Mouse (Mus musculus): ENCODE data around the gene Mad2l1bp.

The Mad2l1bp gene

GRCm38 (mm10) chr17:46152847-46153782 is at the start of gene Mad2l1bp:
Mad2l1bp (minus strand) TSS chr17:46153553.
- peak; percentile 94 for DNase-seq (ENCODE audit: low spot score in 2 of 2)

DNA sequence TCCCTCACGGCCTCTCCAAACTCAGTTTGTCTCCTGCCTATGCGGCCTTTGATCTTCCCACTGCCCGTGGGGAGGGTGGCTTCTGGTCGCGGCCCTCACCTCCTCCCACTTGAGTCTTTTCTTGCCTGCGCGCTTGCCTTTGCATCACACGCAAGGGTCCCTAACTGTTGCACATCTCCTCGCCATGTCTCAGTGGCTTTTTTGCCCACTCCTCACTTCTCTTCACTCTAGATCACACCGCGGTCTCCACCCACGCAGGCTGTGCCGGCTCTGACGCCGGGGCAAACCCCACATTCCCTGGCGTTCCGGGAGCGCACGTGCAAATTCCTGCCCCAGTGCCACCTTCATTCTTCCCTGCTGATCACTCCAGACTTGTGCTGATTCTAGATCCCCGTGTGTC is 49.7 kb upstream of the Mad2l1bp start:
- DNase-seq (ENCODE audit: low spot score in 2 of 2), result no peak

- peak; percentile 92 for DNase-seq (ENCODE audit: low spot score in 2 of 2)
Observed at GRCm38 (mm10) chr17:46202421-46203071, 49.2 kb upstream of the Mad2l1bp start, which contains the start of the genes Polh and Xpo5. Polh (minus strand) TSS chr17:46202645. Xpo5 (plus strand) TSS chr17:46202782.

DNA sequence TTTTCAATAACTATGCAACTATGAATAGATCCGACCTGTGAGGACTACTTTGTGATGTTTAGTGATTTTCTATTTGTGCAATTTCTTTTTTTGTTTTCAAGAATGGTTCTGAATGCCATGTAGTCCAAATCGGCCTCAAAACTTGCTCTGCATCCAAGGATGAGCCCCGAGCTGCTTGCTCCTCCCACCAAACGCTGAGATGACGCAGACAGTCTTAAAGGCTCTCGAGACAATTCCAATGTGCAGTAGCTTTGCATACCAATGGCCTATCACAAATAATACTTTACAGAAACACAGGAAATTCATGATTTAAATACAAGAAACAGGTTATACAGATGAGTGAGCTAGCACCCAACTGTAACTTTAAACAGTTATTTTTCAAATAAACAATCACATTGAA is 47.8 kb upstream of the Mad2l1bp start:
- DNase-seq (ENCODE audit: low spot score in 2 of 2), result no peak

- DNase-seq (ENCODE audit: low spot score in 2 of 2), result no peak
Observed at GRCm38 (mm10) chr17:46188829-46189228, 35.5 kb upstream of the Mad2l1bp start.

DNA sequence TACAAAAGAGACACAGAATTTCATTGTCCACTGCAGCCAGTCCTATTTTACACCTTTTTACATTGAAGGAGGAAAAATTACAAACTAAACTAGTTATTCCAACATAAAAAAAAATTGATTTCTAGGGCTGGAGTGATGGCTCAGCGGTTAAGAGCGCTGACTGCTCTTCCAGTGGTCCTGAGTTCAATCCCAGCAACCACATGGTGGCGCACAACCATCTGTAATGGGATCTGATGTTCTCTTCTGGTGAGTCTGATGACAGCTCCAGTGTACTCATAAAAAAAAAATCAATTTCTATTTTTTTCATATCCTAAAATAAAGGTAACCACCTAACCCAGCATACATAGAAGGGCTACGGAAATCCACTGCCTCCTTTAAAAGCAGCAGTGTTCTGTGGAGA is 28.9 kb upstream of the Mad2l1bp start:
- no peak for DNase-seq (ENCODE audit: low spot score in 2 of 2)

GRCm38 (mm10) chr17:46170538-46170937 is 17.2 kb upstream of the Mad2l1bp start:
- DNase-seq (ENCODE audit: low spot score in 2 of 2), result no peak

- no peak for DNase-seq (ENCODE audit: low spot score in 2 of 2)
Observed at GRCm38 (mm10) chr17:46168768-46169167, 15.4 kb upstream of the Mad2l1bp start.

- DNase-seq (ENCODE audit: low spot score in 2 of 2), result no peak
Observed at GRCm38 (mm10) chr17:46168318-46168717, 15.0 kb upstream of the Mad2l1bp start.

- no peak for DNase-seq (ENCODE audit: low spot score in 2 of 2)
Observed at GRCm38 (mm10) chr17:46167014-46167413, 13.7 kb upstream of the Mad2l1bp start.

DNA sequence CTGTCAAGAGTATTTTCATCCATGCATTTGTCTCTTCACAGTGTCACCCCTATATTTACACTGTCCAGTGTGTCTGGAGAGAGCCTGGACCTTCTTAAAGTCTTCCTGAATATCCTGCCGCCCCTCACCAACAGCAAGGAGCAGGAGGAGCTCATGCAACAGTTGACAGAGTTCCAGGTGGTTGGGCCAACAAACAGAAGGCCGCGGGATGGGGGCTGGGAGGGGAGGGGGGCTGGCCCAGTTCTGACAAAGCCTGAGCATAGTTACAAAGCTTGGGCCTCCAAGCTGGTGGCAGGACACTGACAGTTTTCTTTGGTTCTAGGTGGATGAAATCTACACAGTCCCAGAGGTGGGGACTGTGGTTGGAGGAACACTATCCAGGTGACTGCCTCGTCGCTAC is 12.9 kb upstream of the Mad2l1bp start:
- no peak for DNase-seq (ENCODE audit: low spot score in 2 of 2)

GRCm38 (mm10) chr17:46165460-46165859 is 12.1 kb upstream of the Mad2l1bp start:
- DNase-seq (ENCODE audit: low spot score in 2 of 2), result no peak

DNA sequence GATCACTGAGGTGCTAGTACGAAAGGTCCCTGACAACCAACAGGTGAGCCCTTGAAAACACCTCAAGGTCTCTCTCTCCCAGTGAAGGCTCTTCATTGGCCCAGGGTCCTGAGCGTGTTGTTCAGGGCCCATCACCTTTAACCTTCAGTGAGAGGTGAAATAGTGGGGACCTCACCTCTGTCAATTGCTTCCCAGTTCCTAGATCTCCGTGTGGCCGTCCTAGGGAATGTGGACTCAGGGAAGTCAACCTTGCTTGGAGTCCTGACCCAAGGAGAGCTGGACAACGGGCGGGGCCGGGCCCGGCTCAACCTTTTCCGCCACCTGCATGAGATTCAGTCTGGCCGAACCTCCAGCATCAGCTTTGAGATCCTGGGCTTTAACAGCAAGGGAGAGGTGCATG is 11.4 kb upstream of the Mad2l1bp start:
- no peak for DNase-seq (ENCODE audit: low spot score in 2 of 2)

- DNase-seq (ENCODE audit: low spot score in 2 of 2), result no peak
Observed at GRCm38 (mm10) chr17:46164301-46164700, 10.9 kb upstream of the Mad2l1bp start.

DNA sequence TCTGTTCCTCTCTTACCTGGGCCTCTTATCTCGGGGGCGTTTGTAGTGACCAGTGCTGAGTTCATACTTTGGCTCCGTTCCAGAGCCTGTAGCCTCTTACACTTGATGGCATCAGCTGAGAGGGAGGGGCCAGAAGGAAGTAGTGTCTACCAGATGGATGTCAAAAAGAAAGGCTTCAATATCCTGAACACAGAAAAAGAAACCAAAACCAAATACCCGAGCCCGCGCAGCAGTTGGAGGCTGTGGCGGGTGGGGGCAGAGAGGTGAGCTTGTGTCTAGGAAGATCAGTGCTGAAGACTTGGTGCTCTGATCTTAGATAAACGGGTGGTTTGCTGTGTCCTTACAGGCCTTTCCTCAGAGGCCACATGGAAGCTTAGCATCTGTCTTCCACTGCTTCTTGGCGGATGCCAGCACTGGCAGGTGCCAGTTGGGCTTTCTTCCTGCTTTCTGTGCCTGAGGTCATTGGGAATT is 9.6 kb upstream of the Mad2l1bp start:
- peak; percentile 53 to 64 for DNase-seq (ENCODE audit: low spot score in 2 of 2)

DNA sequence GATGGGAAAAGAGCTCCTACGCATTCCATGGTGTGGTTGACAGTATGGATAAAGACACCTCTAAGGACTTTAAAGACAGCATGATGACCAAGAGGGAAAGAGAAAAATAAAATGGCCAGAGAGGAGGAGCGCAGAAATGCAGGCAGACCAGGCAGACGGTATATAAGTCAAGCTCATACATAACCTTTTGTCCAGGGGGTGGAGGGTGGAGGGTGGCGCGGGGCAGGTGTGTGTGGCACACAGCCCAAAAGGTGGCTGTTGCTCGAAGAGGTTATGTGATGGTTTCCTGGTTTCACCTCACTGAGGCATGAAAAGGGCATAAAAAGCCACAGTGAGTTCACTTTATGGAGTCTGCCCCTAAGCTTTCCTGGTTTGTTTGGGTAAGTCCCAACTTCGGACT is 9.2 kb upstream of the Mad2l1bp start:
- no peak for DNase-seq (ENCODE audit: low spot score in 2 of 2)

DNA sequence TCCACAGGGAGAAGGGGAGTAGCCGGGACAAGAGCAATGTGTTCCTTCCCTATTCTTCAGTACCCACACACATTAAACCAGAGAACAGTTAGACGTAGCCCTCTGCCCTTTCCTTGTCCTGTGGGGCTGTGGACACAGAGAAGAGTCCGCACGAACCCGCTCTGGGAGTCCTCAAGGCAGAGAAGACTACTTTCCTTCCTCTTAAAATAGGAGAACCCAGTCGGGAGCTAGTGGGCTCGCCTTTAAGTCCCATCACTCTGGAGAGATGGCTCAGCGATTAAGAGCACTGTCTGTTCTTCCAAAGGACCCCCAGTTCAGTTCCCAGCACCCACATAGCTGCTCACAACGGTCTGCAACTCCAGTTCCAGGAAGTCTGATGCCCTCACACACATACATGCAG is 8.4 kb upstream of the Mad2l1bp start:
- no peak for DNase-seq (ENCODE audit: low spot score in 2 of 2)

DNA sequence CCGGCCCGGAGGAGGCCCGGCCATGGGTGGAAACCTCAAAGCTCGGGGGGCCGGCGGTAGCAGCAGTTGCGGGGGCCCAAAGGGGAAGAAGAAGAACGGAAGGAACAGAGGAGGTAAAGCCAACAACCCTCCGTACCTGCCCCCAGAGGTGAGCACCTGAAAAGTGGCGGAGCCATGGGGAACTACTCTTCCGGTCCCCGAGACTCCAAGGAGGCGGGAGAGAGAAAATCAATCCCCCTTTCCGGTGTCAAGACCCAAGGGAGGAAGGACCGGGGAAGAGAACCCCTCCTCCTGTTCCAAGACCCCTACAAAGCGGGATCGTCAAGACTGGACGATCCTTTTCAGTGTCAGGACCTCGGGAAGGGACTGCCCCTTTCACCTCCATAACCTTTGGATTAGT is 7.8 kb upstream of the Mad2l1bp start:
- peak in 1 of 2 experiments; percentile 62 for DNase-seq (ENCODE audit: low spot score in 2 of 2)

- DNase-seq (ENCODE audit: low spot score in 2 of 2), result peak; percentile 99
Observed at GRCm38 (mm10) chr17:46160686-46161085, 7.3 kb upstream of the Mad2l1bp start, which contains the start of gene Gtpbp2. Gtpbp2 (plus strand) TSS chr17:46161032.

- DNase-seq (ENCODE audit: low spot score in 2 of 2), result peak; percentile 94 to 97
Observed at GRCm38 (mm10) chr17:46160090-46160662, 6.8 kb upstream of the Mad2l1bp start.

DNA sequence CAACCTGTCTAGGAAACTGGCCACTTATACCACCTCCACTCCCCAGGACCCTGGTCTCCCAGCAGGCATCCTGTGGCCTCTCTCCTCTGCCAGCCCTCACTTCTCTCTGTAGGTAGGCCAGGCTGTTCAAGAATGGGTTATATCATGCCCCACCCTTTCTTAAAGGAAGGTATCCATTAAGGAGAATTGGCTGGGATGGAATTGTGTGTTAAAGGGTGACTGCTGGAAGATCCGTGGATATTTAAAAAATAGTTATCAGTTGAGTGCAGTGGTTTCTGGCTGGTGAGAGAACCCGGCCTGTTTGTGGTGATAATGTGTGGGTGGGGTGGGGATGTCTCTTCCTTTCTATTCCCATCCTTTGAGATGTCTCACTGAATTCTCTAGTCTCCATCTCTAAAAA is 5.9 kb upstream of the Mad2l1bp start:
- no peak for DNase-seq (ENCODE audit: low spot score in 2 of 2)

DNA sequence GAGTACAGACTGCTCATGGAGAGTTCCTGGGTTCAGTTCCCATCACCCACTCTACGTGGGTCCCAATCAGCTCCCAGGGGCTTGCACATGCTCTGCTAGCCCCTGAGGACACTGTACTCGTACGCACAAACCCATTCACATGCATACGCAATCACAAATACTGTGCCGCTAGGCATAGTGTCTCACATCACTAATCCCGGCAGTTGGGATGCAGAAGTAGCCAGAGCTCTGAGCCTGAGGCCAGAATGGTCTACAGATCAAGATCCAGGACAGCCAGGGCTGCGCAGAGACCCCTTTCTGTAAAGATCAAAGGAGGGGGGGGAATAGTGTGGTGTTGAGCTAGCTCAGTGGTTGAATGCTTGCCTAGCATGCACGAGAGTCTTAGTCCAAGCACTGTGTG is 3.8 kb upstream of the Mad2l1bp start:
- no peak for DNase-seq (ENCODE audit: low spot score in 2 of 2)

Data from heart, adult 9 months (tissue).